In the genomic region with DNA sequence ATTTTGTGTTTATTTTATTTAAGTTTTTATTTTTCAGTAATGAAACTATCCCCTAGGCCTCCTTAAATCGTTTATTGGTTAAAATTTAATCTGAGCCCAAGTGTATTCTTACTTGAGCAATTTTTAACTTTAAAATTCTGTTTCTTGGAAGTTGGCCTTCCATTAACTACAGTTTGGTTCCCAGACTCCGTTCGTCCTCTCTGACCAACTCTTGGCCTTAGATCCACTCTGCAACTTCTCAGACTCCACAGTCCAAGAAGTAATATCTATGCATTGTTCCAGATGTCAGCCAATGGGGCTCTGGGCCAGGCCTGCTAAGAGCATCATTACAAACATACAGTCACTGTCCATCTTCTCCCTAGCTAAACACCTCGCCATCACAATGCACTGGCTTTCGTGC, we compare ENCODE assay signal across 16 mouse cellular contexts.
"Had no signal": no experiment of that assay in that cellular context is flagged by ENCODE, and none has a peak within 500 bp of the region (broad histone marks: within the 10 kb centered on the region; RNA-seq: fewer than 3 reads in every experiment).

No protein-coding gene starts in this region.

- DNase-seq: layer of hippocampus, adult 9-11 months; liver; lung, adult 18-20 months; lung, postnatal 10 days; thymus, postnatal 25 days had no signal

- H3K4me1 ChIP-seq: liver, embryonic 12.5 days; liver, embryonic 15.5 days; megakaryocyte, embryonic 14.5 days; midbrain, embryonic 10.5 days had no signal

- H3K27ac ChIP-seq: layer of hippocampus, adult 2 months; liver, embryonic 12.5 days; liver, embryonic 15.5 days; lung, embryonic 15.5 days; midbrain, embryonic 10.5 days; midbrain, embryonic 13.5 days; neural tube, embryonic 13.5 days had no signal

- H3K9me3 ChIP-seq: liver, embryonic 12.5 days; liver, embryonic 15.5 days; lung, embryonic 15.5 days; megakaryocyte, embryonic 14.5 days; midbrain, embryonic 10.5 days; midbrain, embryonic 13.5 days; neural tube, embryonic 13.5 days had no signal

- H3K27me3 ChIP-seq: liver, embryonic 12.5 days; liver, embryonic 15.5 days; lung, embryonic 15.5 days; megakaryocyte, embryonic 14.5 days; midbrain, embryonic 13.5 days; neural tube, embryonic 13.5 days had no signal

- H3K36me3 ChIP-seq: liver, embryonic 12.5 days; liver, embryonic 15.5 days; lung, embryonic 15.5 days; midbrain, embryonic 10.5 days; midbrain, embryonic 13.5 days; neural tube, embryonic 13.5 days had no signal

- H3K4me3 ChIP-seq: layer of hippocampus, adult 2 months; liver, embryonic 12.5 days; liver, embryonic 15.5 days; lung, embryonic 15.5 days; megakaryocyte, embryonic 14.5 days; midbrain, embryonic 10.5 days; midbrain, embryonic 13.5 days; myocyte; neural tube, embryonic 13.5 days had no signal

- H3K9ac ChIP-seq: liver, embryonic 12.5 days; liver, embryonic 15.5 days; lung, embryonic 15.5 days; midbrain, embryonic 13.5 days; neural tube, embryonic 13.5 days had no signal

- ATAC-seq: intestine, postnatal 0 days; liver, embryonic 12.5 days; midbrain, embryonic 13.5 days; midbrain, embryonic 16.5 days had no signal

- H3K4me2 ChIP-seq: liver, embryonic 12.5 days; liver, embryonic 15.5 days; lung, embryonic 15.5 days; midbrain, embryonic 13.5 days; neural tube, embryonic 13.5 days had no signal
